Mouse (Mus musculus): ENCODE results near the gene Herpud2. TPM values are rescaled to one million over a fixed set of nuclear protein-coding genes. Genes with fewer than 3 reads are reported as not detected.

Gene Herpud2
- polyA plus RNA-seq (2012; rRNA removed): 47.2 and 68.7 TPM in 2 replicates

DNA sequence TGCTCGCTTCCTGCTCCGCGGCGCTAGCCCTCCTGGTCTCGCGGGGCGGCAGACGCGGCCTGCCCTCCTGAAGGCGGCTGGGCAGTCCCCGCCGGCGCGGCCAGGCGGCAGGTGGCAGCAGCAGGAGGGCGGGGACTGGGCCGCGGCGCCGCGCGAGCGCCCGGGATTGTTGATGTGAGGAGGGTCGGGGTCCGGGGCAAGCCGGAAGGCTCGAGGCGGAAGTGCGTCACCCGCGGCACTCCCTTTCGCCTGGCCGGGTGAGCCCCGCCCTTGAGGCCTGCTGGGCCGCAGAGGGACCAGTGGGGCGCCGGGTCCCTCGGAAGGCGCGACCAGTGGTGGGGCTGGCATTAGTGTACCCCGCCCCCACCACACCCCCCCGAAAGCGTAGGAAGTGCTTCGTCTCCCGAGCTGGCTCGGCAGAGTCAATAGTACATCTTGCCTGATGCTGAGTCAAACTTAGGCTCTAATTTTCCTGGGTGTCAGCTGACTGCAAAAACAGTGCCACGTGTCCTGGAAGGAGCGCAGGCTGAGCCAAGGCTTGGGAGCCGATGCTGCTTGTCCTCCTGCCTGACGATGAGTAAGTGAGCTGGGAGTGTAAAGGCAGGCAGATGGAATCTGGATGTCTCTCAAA is at the start of gene Herpud2:
Herpud2 (minus strand) TSS at position 210 of the 631 bp plus-strand sequence.
- WGBS: under 1% methylated on average over 51 of the region's 51 CpGs
- no peaks in the 10 kb centered on the region; the same call in 1 of the 2 replicates for H3K4me1 ChIP-seq (replicated peaks; ENCODE audit: control insufficient read depth, insufficient read depth, low read length)
- peak within 1 kb of the TSS; percentile 66 for H3K4me3 ChIP-seq (ENCODE audit: control insufficient read depth, insufficient read depth, low read length)
- H3K36me3 ChIP-seq (ENCODE audit: control insufficient read depth, insufficient read depth, low read length): no peaks in the 10 kb centered on the region
- DNase-seq: peak; percentile 88
- no peaks in the 10 kb centered on the region for H3K27me3 ChIP-seq (ENCODE audit: control insufficient read depth, insufficient read depth, low read length)
- H3K27ac ChIP-seq (ENCODE audit: control insufficient read depth, insufficient read depth, low read length): peak within 1 kb of the TSS; percentile 51
- TF ChIP-seq POLR2A (IDR thresholded peaks at IDR 0.05; ENCODE audit: control insufficient read depth, extremely low read depth, insufficient read depth, low read length, poor library complexity) (peak; percentile 75), CTCF (IDR thresholded peaks at IDR 0.05; ENCODE audit: borderline replicate concordance, control insufficient read depth, extremely low read depth, insufficient read depth, low read length, poor library complexity) (no peak)

DNA sequence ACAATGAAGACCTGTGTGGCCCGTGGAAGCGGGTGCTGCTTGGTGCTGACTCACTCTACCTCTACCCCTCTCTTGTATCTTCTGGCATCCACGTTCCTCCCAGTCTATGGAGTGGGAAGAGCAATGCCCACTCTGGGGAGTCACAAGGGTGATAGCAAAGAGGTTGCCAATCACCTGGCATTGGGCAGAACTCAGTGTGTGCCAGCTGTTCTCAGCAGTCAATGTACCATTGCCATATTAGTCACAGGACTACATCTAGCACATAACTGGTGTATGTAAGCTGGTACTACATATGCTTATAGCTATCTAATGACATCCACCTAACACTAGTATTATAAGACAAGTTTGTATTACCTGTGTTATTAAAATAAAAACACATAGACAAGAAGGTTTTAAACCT is 49.4 kb upstream of the Herpud2 start:
- Histone ChIP-seq H3K4me1 (replicated peaks; ENCODE audit: control insufficient read depth, insufficient read depth, low read length) (peaks cover 9% of the 10 kb centered on the region), H3K27ac (ENCODE audit: control insufficient read depth, insufficient read depth, low read length) (no peak overlapping the region), H3K27me3 (ENCODE audit: control insufficient read depth, insufficient read depth, low read length) (no peaks in the 10 kb centered on the region), H3K4me3 (ENCODE audit: control insufficient read depth, insufficient read depth, low read length) (no peak overlapping the region), H3K36me3 (ENCODE audit: control insufficient read depth, insufficient read depth, low read length) (no peaks in the 10 kb centered on the region)
- WGBS: 82% methylated on average over 3 of the region's 3 CpGs
- no peak for DNase-seq
- TF ChIP-seq POLR2A (IDR thresholded peaks at IDR 0.05; ENCODE audit: control insufficient read depth, extremely low read depth, insufficient read depth, low read length, poor library complexity) (no peak), CTCF (IDR thresholded peaks at IDR 0.05; ENCODE audit: borderline replicate concordance, control insufficient read depth, extremely low read depth, insufficient read depth, low read length, poor library complexity) (no peak)

DNA sequence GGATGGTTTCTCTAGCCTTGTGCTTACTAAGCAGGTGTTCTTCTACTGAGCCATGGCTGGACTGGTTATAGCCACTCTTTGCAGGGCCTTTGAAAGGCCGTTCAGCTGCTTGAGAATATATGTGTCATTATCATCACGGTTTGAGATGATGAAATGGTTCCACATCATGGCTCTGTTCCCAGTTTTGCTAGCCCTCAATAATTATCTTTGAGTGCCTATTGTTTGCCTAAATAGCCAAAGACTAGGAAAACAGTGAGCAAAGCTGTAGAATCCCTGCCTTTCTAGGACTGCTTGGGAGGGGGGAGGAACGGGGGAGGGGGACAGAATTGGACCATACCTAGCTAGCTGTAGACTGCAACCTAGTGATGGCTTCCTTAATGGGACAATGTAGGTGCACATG is 48.5 kb upstream of the Herpud2 start:
- 94% methylated on average over 3 of the region's 3 CpGs for WGBS

DNA sequence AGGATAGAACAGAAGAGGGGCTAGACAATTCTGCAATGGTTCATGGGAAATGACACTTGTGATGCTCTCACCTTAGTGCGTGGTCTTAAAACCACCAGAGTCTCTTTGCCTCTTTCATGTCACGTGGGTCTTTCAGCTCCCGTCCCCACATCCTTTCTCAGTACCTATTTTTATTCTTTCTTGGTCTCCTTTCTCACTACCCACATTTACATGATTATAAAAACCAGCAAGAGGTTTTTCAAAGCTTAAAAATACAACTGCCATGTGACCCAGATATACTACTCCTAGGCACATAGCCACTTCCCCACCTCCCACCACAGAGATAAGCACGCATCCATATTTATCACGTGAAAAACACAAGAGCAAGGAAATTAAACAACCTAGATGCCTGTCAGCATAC is 45.1 kb upstream of the Herpud2 start:
- Histone ChIP-seq H3K27me3 (ENCODE audit: control insufficient read depth, insufficient read depth, low read length) (no peaks in the 10 kb centered on the region), H3K36me3 (ENCODE audit: control insufficient read depth, insufficient read depth, low read length) (no peaks in the 10 kb centered on the region), H3K4me3 (ENCODE audit: control insufficient read depth, insufficient read depth, low read length) (no peak overlapping the region), H3K27ac (ENCODE audit: control insufficient read depth, insufficient read depth, low read length) (peak overlapping the region; percentile 90), H3K4me1 (replicated peaks; ENCODE audit: control insufficient read depth, insufficient read depth, low read length) (peaks cover 16% of the 10 kb centered on the region)
- peak; percentile 61 for DNase-seq
- WGBS: 2% methylated on average over 5 of the region's 5 CpGs
- TF ChIP-seq CTCF (IDR thresholded peaks at IDR 0.05; ENCODE audit: borderline replicate concordance, control insufficient read depth, extremely low read depth, insufficient read depth, low read length, poor library complexity) (no peak), POLR2A (IDR thresholded peaks at IDR 0.05; ENCODE audit: control insufficient read depth, extremely low read depth, insufficient read depth, low read length, poor library complexity) (no peak)

More for the DNA sequence above, 48.5 kb upstream of the Herpud2 start:
- peaks cover 10% of the 10 kb centered on the region for H3K4me1 ChIP-seq (replicated peaks; ENCODE audit: control insufficient read depth, insufficient read depth, low read length)
- no peak overlapping the region for H3K4me3 ChIP-seq (ENCODE audit: control insufficient read depth, insufficient read depth, low read length)
- no peak overlapping the region for H3K27ac ChIP-seq (ENCODE audit: control insufficient read depth, insufficient read depth, low read length)
- DNase-seq: no peak
- no peaks in the 10 kb centered on the region for H3K36me3 ChIP-seq (ENCODE audit: control insufficient read depth, insufficient read depth, low read length)
- TF ChIP-seq CTCF (IDR thresholded peaks at IDR 0.05; ENCODE audit: borderline replicate concordance, control insufficient read depth, extremely low read depth, insufficient read depth, low read length, poor library complexity): no peak
- no peak for TF ChIP-seq POLR2A (IDR thresholded peaks at IDR 0.05; ENCODE audit: control insufficient read depth, extremely low read depth, insufficient read depth, low read length, poor library complexity)
- no peaks in the 10 kb centered on the region for H3K27me3 ChIP-seq (ENCODE audit: control insufficient read depth, insufficient read depth, low read length)

DNA sequence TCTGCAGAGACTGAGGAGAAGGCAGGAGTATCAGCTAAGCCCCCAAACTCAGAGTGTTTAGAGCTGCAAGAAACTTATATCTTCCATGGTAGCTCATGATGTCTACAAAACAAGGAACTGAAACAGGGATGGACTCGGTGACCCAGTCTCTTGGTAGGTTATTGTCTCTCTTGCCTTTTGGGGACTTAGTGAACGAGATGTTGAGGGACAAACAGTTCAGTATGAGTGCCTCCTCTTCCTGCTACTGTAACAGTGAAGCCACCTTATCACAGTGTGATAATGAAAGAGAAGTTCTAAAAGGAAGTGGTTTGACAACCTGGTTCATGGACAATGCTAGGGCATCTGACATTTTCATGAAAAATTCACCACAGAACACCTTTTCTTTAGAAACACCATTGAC is 40.0 kb upstream of the Herpud2 start:
- TF ChIP-seq CTCF (IDR thresholded peaks at IDR 0.05; ENCODE audit: borderline replicate concordance, control insufficient read depth, extremely low read depth, insufficient read depth, low read length, poor library complexity) (no peak), POLR2A (IDR thresholded peaks at IDR 0.05; ENCODE audit: control insufficient read depth, extremely low read depth, insufficient read depth, low read length, poor library complexity) (no peak)
- no peak for DNase-seq
- Histone ChIP-seq H3K27ac (ENCODE audit: control insufficient read depth, insufficient read depth, low read length) (peak overlapping the region; percentile 9), H3K4me1 (replicated peaks; ENCODE audit: control insufficient read depth, insufficient read depth, low read length) (peaks cover 23% of the 10 kb centered on the region), H3K27me3 (ENCODE audit: control insufficient read depth, insufficient read depth, low read length) (no peaks in the 10 kb centered on the region), H3K36me3 (ENCODE audit: control insufficient read depth, insufficient read depth, low read length) (no peaks in the 10 kb centered on the region), H3K4me3 (ENCODE audit: control insufficient read depth, insufficient read depth, low read length) (no peak overlapping the region)
- 14% methylated on average over 2 of the region's 2 CpGs for WGBS

GRCm38 (mm10) chr9:25186501-25186900 is 34.9 kb upstream of the Herpud2 start:
- TF ChIP-seq CTCF (IDR thresholded peaks at IDR 0.05; ENCODE audit: borderline replicate concordance, control insufficient read depth, extremely low read depth, insufficient read depth, low read length, poor library complexity) (no peak), POLR2A (IDR thresholded peaks at IDR 0.05; ENCODE audit: control insufficient read depth, extremely low read depth, insufficient read depth, low read length, poor library complexity) (no peak)
- Histone ChIP-seq H3K27ac (ENCODE audit: control insufficient read depth, insufficient read depth, low read length) (peak overlapping the region; percentile 89), H3K4me1 (replicated peaks; ENCODE audit: control insufficient read depth, insufficient read depth, low read length) (peaks cover 19% of the 10 kb centered on the region), H3K36me3 (ENCODE audit: control insufficient read depth, insufficient read depth, low read length) (no peaks in the 10 kb centered on the region), H3K27me3 (ENCODE audit: control insufficient read depth, insufficient read depth, low read length) (no peaks in the 10 kb centered on the region), H3K4me3 (ENCODE audit: control insufficient read depth, insufficient read depth, low read length) (no peak overlapping the region)
- DNase-seq: peak; percentile 21
- 29% methylated on average over 4 of the region's 4 CpGs for WGBS
